Mouse (Mus musculus): ENCODE results near the gene Pik3r6. TPM values are rescaled to one million over a fixed set of nuclear protein-coding genes. Genes with fewer than 3 reads are reported as not detected.

Pik3r6 gene
- polyA plus RNA-seq, 1 experiment from 2014 or later: 7.3 TPM

- Histone ChIP-seq H3K36me3 (no peaks in the 10 kb centered on the region), H3K4me3 (no peak overlapping the region), H3K4me1 (peaks cover under 1% of the 10 kb centered on the region; the same call in 1 of the 2 replicates), H3K9ac (no peak overlapping the region), H3K27ac (no peak overlapping the region), H3K27me3 (no peaks in the 10 kb centered on the region), H3K4me2 (no peak overlapping the region), H3K9me3 (no peaks in the 10 kb centered on the region)
- no peak for ATAC-seq (ENCODE audit: borderline replicate concordance, extremely low read depth, low FRiP score, low TSS enrichment)
- WGBS: 54% methylated on average over 5 of the region's 5 CpGs
Measured at GRCm38 (mm10) chr11:68539621-68540020, 36.8 kb downstream of the Pik3r6 start.

- no peaks in the 10 kb centered on the region for H3K36me3 ChIP-seq
- WGBS: 8% methylated on average over 8 of the region's 8 CpGs
- H3K4me3 ChIP-seq: no peak overlapping the region
- no peak overlapping the region for H3K9ac ChIP-seq
- no peak for ATAC-seq (ENCODE audit: borderline replicate concordance, extremely low read depth, low FRiP score, low TSS enrichment)
- no peaks in the 10 kb centered on the region for H3K27me3 ChIP-seq
- no peaks in the 10 kb centered on the region for H3K9me3 ChIP-seq
- no peak overlapping the region for H3K4me2 ChIP-seq
- no peak overlapping the region for H3K27ac ChIP-seq
- peaks cover 11% of the 10 kb centered on the region for H3K4me1 ChIP-seq
Measured at GRCm38 (mm10) chr11:68544554-68544953, 41.7 kb downstream of the Pik3r6 start.

- Histone ChIP-seq H3K4me2 (no peak overlapping the region), H3K9me3 (no peaks in the 10 kb centered on the region), H3K9ac (no peak overlapping the region), H3K4me3 (no peak overlapping the region), H3K4me1 (peaks cover 11% of the 10 kb centered on the region), H3K27ac (no peak overlapping the region), H3K36me3 (no peaks in the 10 kb centered on the region), H3K27me3 (no peaks in the 10 kb centered on the region)
- ATAC-seq (ENCODE audit: borderline replicate concordance, extremely low read depth, low FRiP score, low TSS enrichment): no peak
- WGBS: 41% methylated on average over 7 of the region's 7 CpGs
Measured at GRCm38 (mm10) chr11:68545172-68545571, 42.4 kb downstream of the Pik3r6 start.

- ATAC-seq (ENCODE audit: borderline replicate concordance, extremely low read depth, low FRiP score, low TSS enrichment): no peak
- Histone ChIP-seq H3K4me1 (peaks cover 11% of the 10 kb centered on the region), H3K27ac (no peak overlapping the region), H3K4me2 (no peak overlapping the region), H3K4me3 (no peak overlapping the region), H3K36me3 (no peaks in the 10 kb centered on the region), H3K27me3 (no peaks in the 10 kb centered on the region), H3K9ac (no peak overlapping the region), H3K9me3 (no peaks in the 10 kb centered on the region)
- WGBS: 70% methylated on average over 8 of the region's 8 CpGs
Measured at GRCm38 (mm10) chr11:68545682-68546222, 42.9 kb downstream of the Pik3r6 start.

GRCm38 (mm10) chr11:68547484-68547883, 44.7 kb downstream of the Pik3r6 start:
- H3K27ac ChIP-seq: no peak overlapping the region
- H3K9ac ChIP-seq: no peak overlapping the region
- no peak overlapping the region for H3K4me2 ChIP-seq
- H3K27me3 ChIP-seq: no peaks in the 10 kb centered on the region
- no peak overlapping the region for H3K4me3 ChIP-seq
- no peaks in the 10 kb centered on the region for H3K36me3 ChIP-seq
- H3K9me3 ChIP-seq: no peaks in the 10 kb centered on the region
- peaks cover 11% of the 10 kb centered on the region for H3K4me1 ChIP-seq
- ATAC-seq (ENCODE audit: borderline replicate concordance, extremely low read depth, low FRiP score, low TSS enrichment): no peak
- 37% methylated on average over 2 of the region's 2 CpGs for WGBS

- Histone ChIP-seq H3K9me3 (no peaks in the 10 kb centered on the region), H3K4me1 (peaks cover 11% of the 10 kb centered on the region), H3K4me2 (no peak overlapping the region), H3K9ac (no peak overlapping the region), H3K27me3 (no peaks in the 10 kb centered on the region), H3K36me3 (no peaks in the 10 kb centered on the region), H3K4me3 (no peak overlapping the region), H3K27ac (no peak overlapping the region)
- no peak for ATAC-seq (ENCODE audit: borderline replicate concordance, extremely low read depth, low FRiP score, low TSS enrichment)
- WGBS: 55% methylated on average over 3 of the region's 3 CpGs
Measured at GRCm38 (mm10) chr11:68549597-68549996, 46.8 kb downstream of the Pik3r6 start.

GRCm38 (mm10) chr11:68550358-68550757, 47.5 kb downstream of the Pik3r6 start:
- no peaks in the 10 kb centered on the region for H3K36me3 ChIP-seq
- H3K4me1 ChIP-seq: peaks cover 7% of the 10 kb centered on the region
- no peak for ATAC-seq (ENCODE audit: borderline replicate concordance, extremely low read depth, low FRiP score, low TSS enrichment)
- no peak overlapping the region for H3K4me3 ChIP-seq
- H3K9me3 ChIP-seq: no peaks in the 10 kb centered on the region
- no peak overlapping the region for H3K4me2 ChIP-seq
- no peaks in the 10 kb centered on the region for H3K27me3 ChIP-seq
- 32% methylated on average over 4 of the region's 4 CpGs for WGBS
- no peak overlapping the region for H3K9ac ChIP-seq
- no peak overlapping the region for H3K27ac ChIP-seq

- no peak overlapping the region for H3K4me3 ChIP-seq
Measured at GRCm38 (mm10) chr11:68553981-68554471, 51.2 kb downstream of the Pik3r6 start.

GRCm38 (mm10) chr11:68555918-68556584, 53.2 kb downstream of the Pik3r6 start, which contains the start of gene Mfsd6l:
Gene Mfsd6l (plus strand): TSS chr11:68556186.
- Histone ChIP-seq H3K4me2 (peak within 1 kb of the TSS; percentile 61), H3K9me3 (no peaks in the 10 kb centered on the region), H3K27ac (peak within 1 kb of the TSS; percentile 33; the same call in 1 of the 2 replicates), H3K9ac (peak within 1 kb of the TSS; percentile 36; the same call in 1 of the 2 replicates), H3K36me3 (no peaks in the 10 kb centered on the region), H3K4me1 (peaks cover 10% of the 10 kb centered on the region; the same call in 1 of the 2 replicates), H3K4me3 (peak within 1 kb of the TSS; percentile 46), H3K27me3 (no peaks in the 10 kb centered on the region)
- ATAC-seq (ENCODE audit: borderline replicate concordance, extremely low read depth, low FRiP score, low TSS enrichment): 0 out of 2 replicates have a peak, but pooled peaks have one; percentile 56
- 9% methylated on average over 37 of the region's 37 CpGs for WGBS

More at GRCm38 (mm10) chr11:68553981-68554471, 51.2 kb downstream of the Pik3r6 start:
- Histone ChIP-seq H3K27ac (no peak overlapping the region), H3K9ac (no peak overlapping the region), H3K36me3 (no peaks in the 10 kb centered on the region), H3K27me3 (no peaks in the 10 kb centered on the region), H3K4me1 (peaks cover 10% of the 10 kb centered on the region; the same call in 1 of the 2 replicates), H3K4me2 (no peak overlapping the region), H3K9me3 (no peaks in the 10 kb centered on the region)
- 28% methylated on average over 8 of the region's 8 CpGs for WGBS
- no peak for ATAC-seq (ENCODE audit: borderline replicate concordance, extremely low read depth, low FRiP score, low TSS enrichment)

- WGBS: 53% methylated on average over 1 of the region's 1 CpGs
- H3K4me3 ChIP-seq: no peak overlapping the region
- no peaks in the 10 kb centered on the region for H3K9me3 ChIP-seq
- no peak overlapping the region for H3K9ac ChIP-seq
- peaks cover 10% of the 10 kb centered on the region; the same call in 1 of the 2 replicates for H3K4me1 ChIP-seq
- H3K27me3 ChIP-seq: no peaks in the 10 kb centered on the region
- H3K27ac ChIP-seq: no peak overlapping the region
- H3K36me3 ChIP-seq: no peaks in the 10 kb centered on the region
- H3K4me2 ChIP-seq: no peak overlapping the region
- ATAC-seq (ENCODE audit: borderline replicate concordance, extremely low read depth, low FRiP score, low TSS enrichment): no peak
Measured at GRCm38 (mm10) chr11:68559546-68559945, 56.7 kb downstream of the Pik3r6 start.

- 72% methylated on average over 11 of the region's 11 CpGs for WGBS
- no peaks in the 10 kb centered on the region for H3K27me3 ChIP-seq
Measured at GRCm38 (mm10) chr11:68561957-68562950, 59.4 kb downstream of the Pik3r6 start.

More at GRCm38 (mm10) chr11:68561957-68562950, 59.4 kb downstream of the Pik3r6 start:
- Histone ChIP-seq H3K9ac (no peak overlapping the region), H3K27ac (no peak overlapping the region), H3K9me3 (no peaks in the 10 kb centered on the region), H3K36me3 (no peaks in the 10 kb centered on the region), H3K4me2 (no peak overlapping the region), H3K4me3 (no peak overlapping the region), H3K4me1 (peaks cover 4% of the 10 kb centered on the region; the same call in 1 of the 2 replicates)
- no peak for ATAC-seq (ENCODE audit: borderline replicate concordance, extremely low read depth, low FRiP score, low TSS enrichment)
